Mouse (Mus musculus) MEL (cell line): ENCODE results near the gene Eprs. TPM values are rescaled to one million over a fixed set of nuclear protein-coding genes. Genes with fewer than 3 reads are reported as not detected.
A peak's percentile ranks its signal among the peaks of the same experiment; 100 is the strongest.

Source experiments
- DNase-seq: peaks from one replicate; pipeline ENCODE4 v3.0.0; 2011; ENCODE audit warnings: low read depth, low spot score
- H3K27ac ChIP-seq: 2 replicates; pipeline ENCODE4 v1.5.1; 2012; ENCODE audit warnings: low read depth, mild to moderate bottlenecking, control low read depth, low read length, moderate library complexity; ENCODE audit not compliant: control insufficient read depth
- H3K27me3 ChIP-seq, 2 experiments: fragments of 150-350 bp in 1 of 2; sonication (generic) in 1 of 2; 2 replicates each; pipeline ENCODE4 v1.6.1; 2012; ENCODE audit warnings: low read length in 2 of 2, mild to moderate bottlenecking in 2 of 2, improper control_type of control experiment in 1 of 2, moderate library complexity in 1 of 2; ENCODE audit not compliant: insufficient read depth in 2 of 2, control insufficient read depth in 1 of 2
- H3K36me3 ChIP-seq, 2 experiments: 2 replicates each; pipeline ENCODE4 v1.6.1; 2012 to 2014; ENCODE audit warnings: low read length in 2 of 2, improper control_type of control experiment in 1 of 2, inconsistent platforms in 1 of 2, mild to moderate bottlenecking in 1 of 2; ENCODE audit not compliant: insufficient read depth in 2 of 2, control insufficient read depth in 1 of 2
- H3K4me1 ChIP-seq, 2 experiments: fragments of 150-350 bp in 1 of 2; sonication (generic) in 1 of 2; 2 replicates each; pipeline ENCODE4 v1.6.1; 2012; ENCODE audit warnings: low read length in 2 of 2, improper control_type of control experiment in 1 of 2, mild to moderate bottlenecking in 1 of 2; ENCODE audit not compliant: insufficient read depth in 2 of 2, control insufficient read depth in 1 of 2
- H3K4me3 ChIP-seq, 2 experiments: fragments of 150-350 bp in 1 of 2; sonication (generic) in 1 of 2; 2 replicates each; pipeline ENCODE4 v1.5.1; 2012; ENCODE audit warnings: low read depth in 2 of 2, low read length in 2 of 2, mild to moderate bottlenecking in 2 of 2, moderate library complexity in 2 of 2, control low read depth in 1 of 2, improper control_type of control experiment in 1 of 2; ENCODE audit not compliant: control insufficient read depth in 1 of 2, insufficient read depth in 1 of 2
- H3K79me2 ChIP-seq: 2 replicates; pipeline ENCODE4 v1.6.1; 2012; ENCODE audit warnings: mild to moderate bottlenecking, low read length, moderate library complexity; ENCODE audit not compliant: control insufficient read depth, poor library complexity, insufficient read depth
- H3K9ac ChIP-seq: 2 replicates; pipeline ENCODE4 v1.6.1; 2012; ENCODE audit warnings: low read depth, mild to moderate bottlenecking, control low read depth, low read length, moderate library complexity; ENCODE audit not compliant: control insufficient read depth, poor library complexity, severe bottlenecking
- H3K9me3 ChIP-seq: fragments of 150-350 bp; sonication (generic); replicated peaks from 2 replicates; pipeline ENCODE4 v1.6.1; 2012; ENCODE audit warnings: mild to moderate bottlenecking, low read length, improper control_type of control experiment, moderate library complexity; ENCODE audit not compliant: insufficient read depth
- CHD1 ChIP-seq: IDR thresholded peaks from 2 replicates; pipeline ENCODE4 v1.6.1; 2012; ENCODE audit warnings: low read depth, mild to moderate bottlenecking, inconsistent platforms, low read length, improper control_type of control experiment
- CHD2 ChIP-seq: IDR thresholded peaks from 2 replicates; pipeline ENCODE4 v1.6.1; 2011; ENCODE audit warnings: low read length, improper control_type of control experiment
- CTCF ChIP-seq, 3 experiments: IDR thresholded peaks in 2 of 3; conservative IDR thresholded peaks in 1 of 3; 2 replicates each; pipeline ENCODE4 v1.5.1; 2011 to 2012; ENCODE audit warnings: low read length in 3 of 3, low read depth in 2 of 3, mild to moderate bottlenecking in 2 of 3, improper control_type of control experiment in 1 of 3, inconsistent platforms in 1 of 3, mixed read lengths in 1 of 3, moderate library complexity in 1 of 3; ENCODE audit not compliant: control insufficient read depth in 1 of 3, insufficient read depth in 1 of 3, poor library complexity in 1 of 3, severe bottlenecking in 1 of 3
- ELF1 ChIP-seq: IDR thresholded peaks from 2 replicates; pipeline ENCODE4 v1.6.1; 2014; ENCODE audit warnings: low read depth, mild to moderate bottlenecking, inconsistent platforms, low read length, improper control_type of control experiment, moderate library complexity
- ETS1 ChIP-seq: IDR thresholded peaks from 2 replicates; pipeline ENCODE4 v1.6.1; 2012; ENCODE audit warnings: low read depth, mild to moderate bottlenecking, inconsistent platforms, low read length, improper control_type of control experiment, moderate library complexity
- GABPA ChIP-seq: IDR thresholded peaks from 2 replicates; pipeline ENCODE4 v1.6.1; 2012; ENCODE audit warnings: low read depth, mild to moderate bottlenecking, inconsistent platforms, low read length, improper control_type of control experiment, moderate library complexity
- GATA1 ChIP-seq: IDR thresholded peaks from 2 replicates; pipeline ENCODE4 v1.6.1; 2011; ENCODE audit warnings: low read depth, low read length, improper control_type of control experiment
- HCFC1 ChIP-seq: IDR thresholded peaks from 2 replicates; pipeline ENCODE4 v1.6.1; 2012; ENCODE audit warnings: low read depth, mild to moderate bottlenecking, inconsistent platforms, low read length, improper control_type of control experiment, moderate library complexity
- MAZ ChIP-seq: IDR thresholded peaks from 2 replicates; pipeline ENCODE4 v1.6.1; 2012; ENCODE audit warnings: low read depth, mild to moderate bottlenecking, inconsistent platforms, low read length, improper control_type of control experiment
- MEF2A ChIP-seq: IDR thresholded peaks from 2 replicates; pipeline ENCODE4 v1.6.1; 2014; ENCODE audit warnings: low read depth, mild to moderate bottlenecking, inconsistent platforms, low read length, improper control_type of control experiment; ENCODE audit not compliant: poor library complexity, insufficient replicate concordance, severe bottlenecking; ENCODE audit errors: extremely low read depth
- MYC ChIP-seq: IDR thresholded peaks from 2 replicates; pipeline ENCODE4 v1.6.1; 2011; ENCODE audit warnings: low read depth, mild to moderate bottlenecking, low read length, improper control_type of control experiment, moderate library complexity
- NELFE ChIP-seq: IDR thresholded peaks from 2 replicates; pipeline ENCODE4 v1.6.1; 2011; ENCODE audit warnings: low read depth, low read length, improper control_type of control experiment
- NRF1 ChIP-seq: IDR thresholded peaks from 2 replicates; pipeline ENCODE4 v1.6.1; 2014; ENCODE audit warnings: low read depth, mild to moderate bottlenecking, inconsistent platforms, low read length, improper control_type of control experiment, moderate library complexity; ENCODE audit not compliant: poor library complexity, insufficient read depth, severe bottlenecking
- POLR2A ChIP-seq, 2 experiments: IDR thresholded peaks; 2 replicates each; pipeline ENCODE4 v1.6.1; 2011 to 2012; ENCODE audit warnings: low read length in 2 of 2, mild to moderate bottlenecking in 2 of 2, control low read depth in 1 of 2, improper control_type of control experiment in 1 of 2, low read depth in 1 of 2, moderate library complexity in 1 of 2; ENCODE audit not compliant: control insufficient read depth in 1 of 2, insufficient read depth in 1 of 2, poor library complexity in 1 of 2
- POLR2AphosphoS2 ChIP-seq: IDR thresholded peaks from 2 replicates; pipeline ENCODE4 v1.6.1; 2011; ENCODE audit warnings: low read length, improper control_type of control experiment
- SMC3 ChIP-seq: IDR thresholded peaks from 2 replicates; pipeline ENCODE4 v1.6.1; 2011; ENCODE audit warnings: low read depth, low read length, improper control_type of control experiment
- TAL1 ChIP-seq: IDR thresholded peaks from 2 replicates; pipeline ENCODE4 v1.6.1; 2012; ENCODE audit warnings: mild to moderate bottlenecking, inconsistent platforms, low read length, moderate library complexity, mixed read lengths
- TCF12 ChIP-seq: IDR thresholded peaks from 2 replicates; pipeline ENCODE4 v1.6.1; 2014; ENCODE audit warnings: low read depth, mild to moderate bottlenecking, inconsistent platforms, low read length, improper control_type of control experiment, moderate library complexity
- ZC3H11A ChIP-seq: IDR thresholded peaks from 2 replicates; pipeline ENCODE4 v1.6.1; 2012; ENCODE audit warnings: low read depth, mild to moderate bottlenecking, inconsistent platforms, low read length, improper control_type of control experiment
- ZNF384 ChIP-seq: IDR thresholded peaks from 2 replicates; pipeline ENCODE4 v1.6.1; 2012; ENCODE audit warnings: low read depth, mild to moderate bottlenecking, inconsistent platforms, low read length, improper control_type of control experiment
- polyA plus RNA-seq, 2 experiments: library from polyadenylated mRNA; stranded (reverse) in 1 of 2; unstranded in 1 of 2; fragments of >175 nt in 1 of 2; fragments of >200 nt in 1 of 2; gene quantifications; 2 replicates each; pipeline versions ENCODE4 v1.2.1 to v1.2.4; 2012; ENCODE audit warnings: low replicate concordance in 2 of 2, low read depth in 1 of 2; ENCODE audit not compliant: insufficient read length in 2 of 2, insufficient read depth in 1 of 2, missing spikeins in 1 of 2
- total RNA-seq: library from RNA; depleted of rRNA; stranded (reverse); fragments of 300-350 nt; gene quantifications from 2 replicates; pipeline ENCODE4 v1.2.3, GENCODE M21; 2012

Eprs gene
- total and polyA plus RNA-seq, 3 experiments = 177 to 355 (median 177) TPM

GRCm38 (mm10) chr1:185438841-185439580, 76.2 kb downstream of the Eprs start:
- no peaks in the 10 kb centered on the region for H3K9me3 ChIP-seq
- H3K9ac ChIP-seq = no peak overlapping the region
- H3K4me3 ChIP-seq = no peak overlapping the region
- no peaks in the 10 kb centered on the region for H3K36me3 ChIP-seq
- peaks cover 3 to 6% of the 10 kb centered on the region in 2 experiments; a peak in 3 of 4 replicates for H3K27me3 ChIP-seq
- no peaks in the 10 kb centered on the region for H3K4me1 ChIP-seq
- TF ChIP-seq CTCF (IDR thresholded peaks at IDR 0.05 in 2 of 3, conservative IDR thresholded peaks at IDR 0.05 in 1 of 3; ENCODE audit: control insufficient read depth in 1 of 3, insufficient read depth in 1 of 3, low read depth in 2 of 3, low read length in 3 of 3, poor library complexity in 1 of 3, severe bottlenecking in 1 of 3) = peak in 2 of 3 experiments; percentile 12 to 27; a peak in 3 of 6 replicates
- peak; percentile 19; the same call in 1 of the 2 replicates for TF ChIP-seq SMC3
- TF ChIP-seq ELF1 = no peak
- no peak for DNase-seq
- H3K79me2 ChIP-seq = no peaks in the 10 kb centered on the region
- no peak overlapping the region for H3K27ac ChIP-seq

GRCm38 (mm10) chr1:185441703-185442472, 79.0 kb downstream of the Eprs start:
- no peak overlapping the region for H3K9ac ChIP-seq
- no peaks in the 10 kb centered on the region for H3K36me3 ChIP-seq
- H3K27ac ChIP-seq = no peak overlapping the region
- H3K27me3 ChIP-seq = peaks cover 3 to 6% of the 10 kb centered on the region in 2 experiments; a peak in 3 of 4 replicates
- TF ChIP-seq GABPA (no peak), CHD2 (no peak), MEF2A (no peak)
- H3K4me1 ChIP-seq = no peaks in the 10 kb centered on the region
- no peaks in the 10 kb centered on the region for H3K9me3 ChIP-seq
- H3K4me3 ChIP-seq = no peak overlapping the region
- DNase-seq = no peak
- no peaks in the 10 kb centered on the region for H3K79me2 ChIP-seq

DNA sequence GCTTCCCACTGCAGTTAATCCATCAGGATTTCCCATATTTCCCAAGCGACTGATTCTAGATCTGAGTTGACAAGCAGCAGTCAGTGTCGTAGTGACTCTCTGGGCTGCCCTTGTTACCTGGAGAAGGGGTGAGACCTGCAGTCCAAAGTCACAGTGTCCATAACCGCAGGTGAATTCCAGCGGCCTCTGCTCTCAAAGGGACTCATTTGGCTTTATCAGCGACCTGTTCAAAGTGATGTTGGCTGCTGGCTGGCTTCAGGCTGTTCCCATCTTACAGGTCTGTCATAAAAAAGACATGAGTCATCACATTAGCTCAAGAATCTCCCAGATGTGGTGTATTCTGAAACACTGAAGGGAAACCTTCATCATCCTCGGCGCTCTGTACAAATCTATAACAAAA, 86.1 kb downstream of the Eprs start:
- no peak for DNase-seq
- no peak overlapping the region for H3K9ac ChIP-seq
- peaks cover 0 to 20% of the 10 kb centered on the region in 2 experiments; a peak in 2 of 4 replicates for H3K36me3 ChIP-seq
- H3K27me3 ChIP-seq = no peaks in the 10 kb centered on the region
- no peaks in the 10 kb centered on the region for H3K9me3 ChIP-seq
- no peak for TF ChIP-seq TCF12
- TF ChIP-seq SMC3 = no peak
- TF ChIP-seq ZNF384 = no peak
- no peak for TF ChIP-seq MYC
- TF ChIP-seq HCFC1 = no peak
- no peak for TF ChIP-seq NELFE
- no peak for TF ChIP-seq CHD1
- TF ChIP-seq GATA1 = no peak
- TF ChIP-seq MAZ = no peak
- TF ChIP-seq TAL1 = no peak
- no peak for TF ChIP-seq ZC3H11A
- TF ChIP-seq POLR2A (IDR thresholded peaks at IDR 0.05; ENCODE audit: control insufficient read depth in 1 of 2, insufficient read depth in 1 of 2, low read depth in 1 of 2, low read length in 2 of 2, poor library complexity in 1 of 2) = no peak
- TF ChIP-seq ETS1 = no peak
- TF ChIP-seq NRF1 = no peak
- TF ChIP-seq POLR2AphosphoS2 = no peak
- TF ChIP-seq, all 39 proteins: peak for 0
- Histone ChIP-seq H3K79me2 (no peaks in the 10 kb centered on the region), H3K4me1 (peaks cover 14 to 21% of the 10 kb centered on the region in 2 experiments), H3K4me3 (no peak overlapping the region), H3K27ac (no peak overlapping the region)
